Mouse (Mus musculus): ENCODE measurements around the gene Usp17lb. TPM values are rescaled to one million over a fixed set of nuclear protein-coding genes. Genes with fewer than 3 reads are reported as not detected.
"Not testable (repeated sequence)": the region's sequence is repeated elsewhere in the genome, so short reads cannot be mapped to it uniquely, and the experiment has no call there.

Usp17lb gene
- total RNA-seq (2021) = not detected
- long read RNA-seq, experiment 1 = 0 reads
- long read RNA-seq, experiment 2 = 0 reads

- intact Hi-C loops (cut with DNase I) = no loop called here
- no peak for DNase-seq
Observed at GRCm38 (mm10) chr7:104842503-104842902, at the start of gene Usp17lb. Gene Usp17lb (minus strand): TSS chr7:104842603.

- DNase-seq = no peak
Observed at GRCm38 (mm10) chr7:104877731-104878130, 35.3 kb upstream of the Usp17lb start, which contains the start of gene Olfr665. Gene Olfr665 (plus strand): TSS chr7:104878031.

GRCm38 (mm10) chr7:104861381-104861780, 19.0 kb upstream of the Usp17lb start:
- DNase-seq = no peak
- intact Hi-C loops (cut with DNase I) = no loop called here

More at GRCm38 (mm10) chr7:104877731-104878130, 35.3 kb upstream of the Usp17lb start, which contains the start of gene Olfr665:
- intact Hi-C loops (cut with DNase I) = no loop called here

GRCm38 (mm10) chr7:104857683-104858082, 15.3 kb upstream of the Usp17lb start:
- intact Hi-C loops (cut with DNase I) = no loop called here
- DNase-seq = no peak

DNA sequence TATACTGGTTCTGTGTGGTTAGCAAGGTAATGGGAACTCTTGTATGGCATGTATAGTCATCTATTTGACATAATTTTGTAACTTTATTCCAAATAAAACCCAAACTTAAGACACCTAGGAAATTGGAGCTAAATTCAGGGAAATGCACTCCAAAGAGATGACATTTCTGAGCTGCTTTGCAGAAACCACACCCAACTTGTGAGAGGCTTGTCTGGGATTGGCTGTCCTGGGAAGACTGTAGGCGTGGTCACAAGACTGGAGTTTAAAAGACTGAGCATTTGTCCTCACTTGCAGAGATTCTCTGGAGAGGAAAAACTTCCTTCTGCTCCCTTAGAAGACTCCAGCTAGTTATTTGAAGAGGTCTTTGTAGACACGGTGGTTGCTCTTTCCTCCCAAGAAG, 14.3 kb upstream of the Usp17lb start, which contains the start of gene Usp17la:
TSS of gene Usp17la (plus strand) at position 301 of the 400 bp plus-strand sequence.
- intact Hi-C loops (cut with DNase I); DNase-seq: not testable (repeated sequence)

GRCm38 (mm10) chr7:104855248-104855750, 12.9 kb upstream of the Usp17lb start:
- DNase-seq = no peak
- intact Hi-C loops (cut with DNase I) = no loop called here

DNA sequence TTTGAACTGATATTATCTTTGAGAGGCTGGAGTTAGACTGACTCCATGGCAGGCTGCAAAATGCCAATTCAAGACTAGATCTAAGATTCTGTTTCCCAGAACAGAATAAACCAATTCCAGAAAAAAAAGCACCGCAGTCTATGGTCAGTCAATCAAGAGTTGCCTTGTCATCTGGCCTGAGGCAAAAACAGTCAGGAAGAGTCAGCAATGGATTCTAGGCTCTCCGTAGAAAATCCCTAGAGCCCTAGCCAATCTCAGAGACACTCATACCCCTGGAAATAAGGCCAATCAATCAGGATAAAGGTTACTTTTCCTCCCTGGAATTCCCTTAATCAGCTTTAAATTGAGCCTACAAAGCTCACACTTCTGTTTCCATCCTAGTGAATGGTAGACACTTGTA, 9.1 kb upstream of the Usp17lb start:
- DNase-seq; intact Hi-C loops (cut with DNase I): not testable (repeated sequence)

DNA sequence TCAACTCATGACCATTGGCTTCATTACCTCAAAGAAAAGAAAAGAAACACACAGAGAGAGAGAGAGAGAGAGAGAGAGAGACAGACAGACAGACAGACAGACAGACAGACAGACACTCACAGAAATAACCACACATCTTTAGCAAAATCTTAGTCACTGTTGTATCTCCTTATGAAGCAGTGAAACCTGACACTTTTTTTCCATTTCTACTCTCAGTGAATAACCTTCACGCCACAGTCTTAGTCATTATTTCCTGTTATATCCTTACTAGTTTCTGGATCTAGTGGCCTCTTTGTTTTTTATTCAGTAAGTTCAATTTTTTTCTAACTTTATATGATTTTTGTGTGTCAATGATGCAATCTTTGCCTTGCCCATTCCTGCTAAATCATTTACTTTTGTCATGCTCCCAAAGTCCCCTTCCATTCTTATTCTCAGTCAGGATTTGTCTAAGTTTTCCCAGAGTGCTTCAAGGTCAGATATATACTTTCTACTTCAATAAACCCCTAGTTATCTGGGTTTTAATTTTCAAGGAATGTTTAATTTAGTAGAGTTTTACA, 1.4 kb upstream of the Usp17lb start:
- intact Hi-C loops (cut with DNase I) = no loop called here

DNA sequence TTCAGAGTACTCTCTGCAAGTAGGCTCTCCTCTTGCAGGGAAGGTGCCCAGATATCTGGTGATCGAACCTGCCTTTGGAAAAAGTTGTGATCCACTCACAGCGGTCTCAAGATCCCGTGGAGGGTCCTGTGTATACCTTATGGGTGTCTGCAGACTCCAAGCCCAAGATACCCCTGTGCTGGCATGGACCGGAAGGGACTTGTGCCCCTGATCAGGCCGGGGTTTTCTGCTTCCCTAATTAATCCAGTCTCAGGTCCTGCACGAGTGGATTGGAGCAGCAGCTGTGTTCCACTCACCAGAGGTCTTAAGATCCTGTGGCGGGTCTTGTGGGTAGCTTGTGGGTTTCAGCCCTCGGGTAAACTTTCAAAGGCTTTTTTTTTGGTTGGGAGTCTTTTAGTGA, 32.1 kb downstream of the Usp17lb start:
- intact Hi-C loops (cut with DNase I); DNase-seq: not testable (repeated sequence)

More for the DNA sequence above, 1.4 kb upstream of the Usp17lb start:
- DNase-seq = no peak

DNA sequence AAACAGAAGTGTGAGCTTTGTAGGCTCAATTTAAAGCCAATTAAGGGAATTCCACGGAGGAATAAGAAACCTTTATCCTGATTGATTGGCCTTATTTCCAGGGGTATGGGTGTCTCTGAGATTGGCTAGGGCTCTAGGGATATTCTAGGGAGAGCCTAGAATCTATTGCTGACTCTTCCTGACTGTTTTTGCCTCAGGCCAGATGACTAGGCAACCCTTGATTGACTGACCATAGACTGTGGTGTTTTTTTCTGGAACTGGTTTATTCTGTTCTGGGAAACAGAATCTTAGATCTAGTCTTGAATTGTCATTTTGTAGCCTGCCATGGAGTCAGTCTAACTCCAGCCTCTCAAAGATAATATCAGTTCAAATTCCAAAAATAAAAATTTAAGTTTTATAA, 51.6 kb downstream of the Usp17lb start:
- intact Hi-C loops (cut with DNase I) = no loop called here
- DNase-seq = no peak

Other genes starting within 250 kb of the Usp17lb start
- not detected for gene Olfr655, start 240.8 kb downstream of the Usp17lb start, total RNA-seq (2021)
- not detected for gene Olfr656, start 228.6 kb downstream of the Usp17lb start, total RNA-seq (2021)
- not detected for gene Olfr657, start 217.8 kb downstream of the Usp17lb start, total RNA-seq (2021)
- gene Olfr658, start 195.3 kb downstream of the Usp17lb start, total RNA-seq (2021) = not detected
- not detected for gene Olfr659, start 175.8 kb downstream of the Usp17lb start, total RNA-seq (2021)
- not detected for gene Olfr661, start 156.1 kb downstream of the Usp17lb start, total RNA-seq (2021)
- not detected for gene Usp17le, start 65.1 kb downstream of the Usp17lb start, total RNA-seq (2021)
- gene Usp17la, start 14.4 kb upstream of the Usp17lb start, total RNA-seq (2021) = not detected
- not detected for gene Olfr665, start 35.4 kb upstream of the Usp17lb start, total RNA-seq (2021)
- not detected for gene Olfr666, start 53.3 kb upstream of the Usp17lb start, total RNA-seq (2021)
- gene Olfr667, start 78.9 kb upstream of the Usp17lb start, total RNA-seq (2021) = not detected
- not detected for gene Olfr668, start 85.5 kb upstream of the Usp17lb start, total RNA-seq (2021)
- not detected for gene Olfr669, start 91.6 kb upstream of the Usp17lb start, total RNA-seq (2021)
- gene Olfr670, start 120.0 kb upstream of the Usp17lb start, total RNA-seq (2021) = not detected
- gene Olfr671, start 136.5 kb upstream of the Usp17lb start, total RNA-seq (2021) = not detected
- not detected for gene Olfr672, start 159.4 kb upstream of the Usp17lb start, total RNA-seq (2021)
- gene Olfr675, start 185.9 kb upstream of the Usp17lb start, total RNA-seq (2021) = not detected
- not detected for gene Olfr676, start 190.1 kb upstream of the Usp17lb start, total RNA-seq (2021)
- not detected for gene Olfr677, start 208.8 kb upstream of the Usp17lb start, total RNA-seq (2021)
- gene Olfr678, start 221.9 kb upstream of the Usp17lb start, total RNA-seq (2021) = not detected
- not detected for gene Olfr679, start 238.6 kb upstream of the Usp17lb start, total RNA-seq (2021)

Measured in heart, postnatal 14 days (tissue).